Mouse (Mus musculus) liver, embryonic 14.5 days (tissue): ENCODE measurements around the gene Cdc42ep3. TPM values are rescaled to one million over a fixed set of nuclear protein-coding genes. Genes with fewer than 3 reads are reported as not detected.

Source experiments
- ATAC-seq: fragments of 200-750 bp; cut with Nextera tagmentation; 2 replicates; pipeline ENCODE4 v1.8.0; 2017; ENCODE audit warnings: moderate number of reproducible peaks, mild to moderate bottlenecking, moderate library complexity; ENCODE audit not compliant: insufficient read depth
- DNase-seq, 3 experiments: peaks; one replicate each; pipeline ENCODE4 v3.0.0-alpha.2; 2012 to 2013; ENCODE audit warnings: low read depth in 3 of 3, low spot score in 3 of 3
- H3K27ac ChIP-seq: fragments of 300-500 bp; sonication (generic); 2 replicates; pipeline ENCODE4 v1.5.1; 2014; ENCODE audit warnings: moderate library complexity, mild to moderate bottlenecking, control low read depth, inconsistent platforms
- H3K27me3 ChIP-seq: fragments of 300-500 bp; sonication (generic); 2 replicates; pipeline ENCODE4 v1.6.1; 2014; ENCODE audit warnings: mild to moderate bottlenecking, low read length, moderate library complexity; ENCODE audit not compliant: control insufficient read depth, insufficient read depth
- H3K36me3 ChIP-seq: fragments of 300-500 bp; sonication (generic); replicated peaks from 2 replicates; pipeline ENCODE4 v1.6.1; 2014; ENCODE audit warnings: low read depth; ENCODE audit not compliant: control insufficient read depth, insufficient read depth
- H3K4me1 ChIP-seq, 2 experiments: fragments of 200-500 bp in 1 of 2; fragments of 300-500 bp in 1 of 2; sonication (generic) in 1 of 2; replicated peaks; 2 replicates each; pipeline ENCODE4 v1.6.1; 2012 to 2014; ENCODE audit warnings: antibody characterized with exemption in 1 of 2, inconsistent platforms in 1 of 2, low read length in 1 of 2; ENCODE audit not compliant: control insufficient read depth in 2 of 2, insufficient read depth in 2 of 2
- H3K4me2 ChIP-seq: fragments of 300-500 bp; sonication (generic); 2 replicates; pipeline ENCODE4 v1.6.1; 2014; ENCODE audit warnings: low read depth, mild to moderate bottlenecking, control low read depth, moderate library complexity
- H3K4me3 ChIP-seq, 2 experiments: fragments of 200-500 bp in 1 of 2; fragments of 300-500 bp in 1 of 2; sonication (generic) in 1 of 2; 2 replicates each; pipeline ENCODE4 v1.5.1; 2012 to 2014; ENCODE audit warnings: low read depth in 2 of 2, low read length in 2 of 2, mild to moderate bottlenecking in 2 of 2, control low read depth in 1 of 2, inconsistent platforms in 1 of 2, moderate library complexity in 1 of 2; ENCODE audit not compliant: insufficient read depth in 1 of 2
- H3K9ac ChIP-seq: fragments of 300-500 bp; sonication (generic); replicated peaks from 2 replicates; pipeline ENCODE4 v1.6.1; 2014; ENCODE audit warnings: mild to moderate bottlenecking, control low read depth, moderate library complexity
- H3K9me3 ChIP-seq: fragments of 300-500 bp; sonication (generic); 2 replicates; pipeline ENCODE4 v1.6.1; 2016; ENCODE audit warnings: low read length, mixed read lengths; ENCODE audit not compliant: control insufficient read depth
- CTCF ChIP-seq: IDR thresholded peaks from 2 replicates; pipeline ENCODE4 v1.5.1; 2016; ENCODE audit warnings: antibody characterized with exemption, low read depth, control low read depth
- EP300 ChIP-seq: IDR thresholded peaks from 2 replicates; pipeline ENCODE4 v1.6.1; 2016; ENCODE audit warnings: antibody characterized with exemption, low read depth
- WGBS: fragments of 180-500 bp; shearing (Covaris S2); extraction: QIAGEN DNeasy Blood & Tissue Kit; methylation state at CpG from one replicate; pipeline ENCODE4 v1.1.7; 2014; ENCODE audit not compliant: insufficient replicate concordance; 5-methylcytosine and 5-hydroxymethylcytosine counted together
- polyA plus RNA-seq, 2 experiments: library from polyadenylated mRNA; depleted of rRNA in 1 of 2; stranded (reverse) in 1 of 2; unstranded in 1 of 2; fragments of >200 nt; fragmentation: Nextera tagmentation in 1 of 2; extraction: Ambion mirVana in 1 of 2; gene quantifications; 2 replicates each; pipeline versions ENCODE4 v1.2.1 to v1.2.3; 2012 to 2014

The Cdc42ep3 gene
- polyA plus RNA-seq, 2 experiments, result 17.2 to 52.5 TPM

DNA sequence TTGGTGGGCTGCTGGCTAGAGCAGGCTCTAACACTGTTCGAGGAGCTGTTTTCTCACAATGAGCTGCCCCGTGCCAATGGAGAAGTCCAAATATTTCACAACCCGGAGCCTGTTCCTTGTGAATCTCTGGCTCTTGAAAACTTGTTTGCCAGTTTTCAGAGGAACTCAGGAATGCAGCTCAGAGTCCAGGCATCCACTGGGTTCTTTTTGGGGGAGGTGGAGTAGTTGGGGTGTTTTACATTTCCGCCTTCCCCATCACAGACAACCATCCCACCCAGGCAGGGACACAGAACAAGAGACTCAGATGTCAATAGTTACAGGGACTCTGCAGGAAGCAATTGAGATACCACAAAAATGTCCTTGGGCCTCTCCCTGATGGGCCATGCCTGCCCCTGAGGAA is 59.0 kb downstream of the Cdc42ep3 start:
- TF ChIP-seq EP300 (no peak), CTCF (no peak)
- H3K36me3 ChIP-seq, result no peaks in the 10 kb centered on the region
- H3K4me1 ChIP-seq, result no peaks in the 10 kb centered on the region; a peak in 1 of 4 replicates
- no peaks in the 10 kb centered on the region for H3K27me3 ChIP-seq
- no peak overlapping the region for H3K4me3 ChIP-seq
- no peaks in the 10 kb centered on the region for H3K9me3 ChIP-seq
- DNase-seq (no peak), ATAC-seq (no peak)
- H3K27ac ChIP-seq, result no peak overlapping the region
- WGBS, result 26% methylated on average over 4 of the region's 4 CpGs
- H3K9ac ChIP-seq, result no peak overlapping the region
- no peak overlapping the region for H3K4me2 ChIP-seq

DNA sequence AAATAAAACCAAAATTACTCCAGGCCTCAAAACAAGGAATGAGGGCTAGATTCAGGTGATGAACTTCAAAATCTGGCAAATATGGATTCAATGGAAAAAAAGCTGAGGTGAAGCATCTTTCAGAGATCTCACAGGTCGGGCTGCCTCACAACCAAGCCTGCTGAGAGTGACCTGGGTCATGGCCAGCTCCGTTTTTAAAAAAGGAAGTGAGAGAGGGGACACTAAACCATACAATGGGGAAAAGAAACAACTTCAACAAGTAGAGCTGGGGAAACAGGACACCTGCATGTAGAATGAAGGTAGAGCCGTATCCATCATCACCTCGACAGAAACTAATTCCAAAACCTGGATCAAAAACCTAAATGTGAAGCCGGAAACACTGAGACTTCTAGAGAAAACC is 63.2 kb downstream of the Cdc42ep3 start:
- no peak for DNase-seq
- no peaks in the 10 kb centered on the region for H3K4me1 ChIP-seq
- ATAC-seq, result no peak
- H3K9ac ChIP-seq, result no peak overlapping the region
- WGBS, result 44% methylated on average over 5 of the region's 5 CpGs
- no peak overlapping the region for H3K4me3 ChIP-seq
- H3K27ac ChIP-seq, result no peak overlapping the region
- TF ChIP-seq EP300 (no peak), CTCF (no peak)
- H3K4me2 ChIP-seq, result no peak overlapping the region
- H3K36me3 ChIP-seq, result no peaks in the 10 kb centered on the region
- H3K9me3 ChIP-seq, result no peaks in the 10 kb centered on the region
- no peaks in the 10 kb centered on the region for H3K27me3 ChIP-seq

DNA sequence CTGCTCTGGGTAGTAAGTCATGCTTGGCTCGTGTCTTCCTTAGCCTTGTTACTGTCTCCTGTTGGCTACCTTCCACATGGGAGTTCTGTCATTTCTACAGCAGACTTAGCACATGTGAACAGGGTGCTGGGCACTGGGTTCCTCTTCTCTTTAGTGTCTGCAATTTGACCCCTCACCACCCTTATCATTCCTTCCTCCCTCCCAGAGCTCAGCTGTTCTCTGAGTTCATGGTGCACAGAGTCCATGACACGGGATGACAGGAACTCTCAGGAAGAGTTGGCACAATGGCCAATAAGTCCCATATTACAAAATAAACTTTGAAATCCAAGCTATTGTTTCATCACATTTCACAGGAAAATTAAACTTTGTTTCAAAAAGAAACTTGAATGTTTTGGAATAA is 64.2 kb downstream of the Cdc42ep3 start:
- TF ChIP-seq CTCF, result no peak
- TF ChIP-seq EP300, result no peak
- no peak for DNase-seq
- WGBS, result 43% methylated on average over 2 of the region's 2 CpGs
- H3K36me3 ChIP-seq, result no peaks in the 10 kb centered on the region
- H3K9ac ChIP-seq, result no peak overlapping the region
- no peak for ATAC-seq
- H3K9me3 ChIP-seq, result no peaks in the 10 kb centered on the region
- no peaks in the 10 kb centered on the region for H3K4me1 ChIP-seq
- H3K27ac ChIP-seq, result no peak overlapping the region
- H3K4me3 ChIP-seq, result no peak overlapping the region
- no peaks in the 10 kb centered on the region for H3K27me3 ChIP-seq
- no peak overlapping the region for H3K4me2 ChIP-seq

DNA sequence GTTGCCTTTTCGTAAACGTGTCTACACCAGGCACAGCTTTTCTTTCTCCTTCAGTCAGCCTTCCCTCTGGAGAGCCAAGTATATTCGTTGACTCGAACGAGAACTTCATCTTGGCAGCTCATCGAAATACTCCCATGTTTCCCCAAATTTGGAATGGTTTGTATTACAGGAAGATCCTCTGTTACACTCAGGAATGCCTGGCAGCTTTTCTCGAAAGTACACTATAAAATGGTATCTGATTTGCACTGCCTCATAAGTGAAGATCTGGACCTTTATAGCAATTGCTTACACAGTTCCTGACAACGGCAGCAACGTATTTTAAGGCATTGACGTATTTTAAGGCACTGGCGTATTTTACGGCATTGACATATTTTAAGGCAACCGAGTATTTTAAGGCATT is 67.6 kb downstream of the Cdc42ep3 start:
- Histone ChIP-seq H3K4me3 (no peak overlapping the region), H3K27ac (no peak overlapping the region), H3K4me2 (no peak overlapping the region), H3K4me1 (no peaks in the 10 kb centered on the region), H3K9me3 (no peaks in the 10 kb centered on the region), H3K27me3 (no peaks in the 10 kb centered on the region), H3K36me3 (no peaks in the 10 kb centered on the region), H3K9ac (no peak overlapping the region)
- no peak for DNase-seq
- ATAC-seq, result no peak
- TF ChIP-seq EP300, result no peak
- no peak for TF ChIP-seq CTCF
- 54% methylated on average over 13 of the region's 13 CpGs for WGBS

DNA sequence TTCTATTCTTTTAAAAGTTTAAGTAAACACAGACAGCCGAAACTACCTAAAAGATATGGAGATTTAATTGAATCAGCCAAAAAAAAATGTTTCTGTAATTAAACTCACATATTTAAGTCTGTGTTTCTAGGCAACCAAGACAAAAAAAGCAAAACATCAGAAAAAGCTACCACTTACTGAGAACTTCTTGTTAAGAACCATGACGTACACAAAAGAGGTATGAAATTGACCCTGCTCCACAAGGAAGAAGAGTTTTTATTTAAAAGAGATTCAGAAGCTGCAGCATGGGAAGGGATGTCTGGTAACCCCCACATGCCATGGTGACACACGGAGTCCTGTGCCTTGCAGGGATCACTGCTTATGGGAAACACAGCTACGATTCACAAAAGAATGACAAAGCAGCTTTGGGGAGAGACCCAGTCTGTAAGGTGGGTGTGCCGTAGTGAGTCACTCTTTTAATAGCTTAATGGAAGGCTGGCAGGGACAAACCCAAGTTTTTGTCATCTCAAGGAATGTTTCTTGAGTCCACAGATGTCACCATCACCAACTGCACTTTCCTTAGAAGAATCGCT is 69.8 kb downstream of the Cdc42ep3 start:
- 60% methylated on average over 6 of the region's 6 CpGs for WGBS
- H3K4me2 ChIP-seq, result no peak overlapping the region
- no peaks in the 10 kb centered on the region for H3K36me3 ChIP-seq
- H3K9me3 ChIP-seq, result no peaks in the 10 kb centered on the region
- DNase-seq (no peak), ATAC-seq (no peak)
- H3K9ac ChIP-seq, result no peak overlapping the region
- H3K27me3 ChIP-seq, result no peaks in the 10 kb centered on the region
- no peak overlapping the region for H3K27ac ChIP-seq
- H3K4me3 ChIP-seq, result no peak overlapping the region
- H3K4me1 ChIP-seq, result no peaks in the 10 kb centered on the region
- TF ChIP-seq CTCF, result no peak
